In the genomic region with DNA sequence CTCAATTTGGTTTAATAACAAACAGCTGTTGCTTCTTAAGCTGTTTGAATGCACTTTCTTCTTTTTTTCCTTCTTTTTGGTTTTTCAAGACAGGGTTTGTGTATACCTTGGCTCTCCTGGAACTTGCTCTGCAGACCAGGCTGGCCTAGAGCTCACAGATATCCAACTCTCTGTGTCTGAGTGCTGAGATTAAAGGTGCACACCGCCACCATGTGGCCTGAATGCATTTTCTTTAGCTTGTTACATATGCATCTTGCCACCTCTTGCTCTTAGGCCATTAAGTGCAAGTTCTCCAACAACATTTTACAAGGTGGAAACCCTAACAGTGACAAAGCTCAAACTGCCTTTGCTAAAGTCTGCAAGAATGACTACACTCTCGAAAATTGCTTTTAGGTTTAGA, we compare ENCODE assay signal across 9 mouse cellular contexts. TPM values are rescaled to one million over a fixed set of nuclear protein-coding genes. Genes with fewer than 3 reads are reported as not detected.
DNase-seq lines count a peak whose midpoint lies in the region; ATAC-seq and TF ChIP-seq lines count a peak whose summit lies in the region.
"Had no signal": no experiment of that assay in that cellular context is flagged by ENCODE, and none has a peak within 500 bp of the region (broad histone marks: within the 10 kb centered on the region; RNA-seq: fewer than 3 reads in every experiment).

No protein-coding gene starts in this region.

- in situ Hi-C loops in CH12.LX (cut with MboI; ENCODE audit: low pct_ligation_motif_present, low pct_unique_long_range_greater_than_20kb, low sequenced_read_pairs), result loop anchor here (25.0 kb wide), 1 partner anchor 406 kb away; no protein-coding TSS in a partner anchor

- no peak overlapping the region for H3K4me2 ChIP-seq in CH12.LX (ENCODE audit: insufficient read depth, low read depth, poor library complexity, severe bottlenecking)
- no peak overlapping the region for H3K4me2 ChIP-seq in limb, embryonic 11.5 days (ENCODE audit: low read depth, severe bottlenecking)
- H3K4me2 ChIP-seq: lung, embryonic 15.5 days had no signal

- H3K27me3 ChIP-seq in kidney, adult 2 months (replicated peaks; ENCODE audit: control insufficient read depth, insufficient read depth, low read length), result no peaks in the 10 kb centered on the region
- no peaks in the 10 kb centered on the region for H3K27me3 ChIP-seq in CH12.LX (replicated peaks)
- H3K27me3 ChIP-seq in limb, embryonic 11.5 days (ENCODE audit: control insufficient read depth, insufficient read depth, low read length), result no peaks in the 10 kb centered on the region
- H3K27me3 ChIP-seq: lung, embryonic 15.5 days had no signal

- H3K9ac ChIP-seq in CH12.LX (ENCODE audit: insufficient read depth, low read depth), result no peak overlapping the region
- no peak overlapping the region for H3K9ac ChIP-seq in limb, embryonic 11.5 days (ENCODE audit: low read length)
- H3K9ac ChIP-seq: lung, embryonic 15.5 days had no signal

- H3K9me3 ChIP-seq in CH12.LX (replicated peaks; ENCODE audit: low read length), result no peaks in the 10 kb centered on the region
- H3K9me3 ChIP-seq in limb, embryonic 11.5 days (ENCODE audit: control insufficient read depth, low read length), result no peaks in the 10 kb centered on the region
- H3K9me3 ChIP-seq: lung, embryonic 15.5 days had no signal

- peak; percentile 66; the same call in 1 of the 2 replicates for ATAC-seq in erythroblast, adult 5-6 weeks (replicated peaks; ENCODE audit: low FRiP score, poor library complexity, severe bottlenecking)
- ATAC-seq in limb, embryonic 11.5 days (ENCODE audit: insufficient number of reproducible peaks, low FRiP score, low TSS enrichment, low read depth), result no peak
- no peak; the same call in 1 of the 2 replicates for ATAC-seq in megakaryocyte-erythroid progenitor cell, adult 5-6 weeks (replicated peaks; ENCODE audit: low FRiP score, low TSS enrichment, poor library complexity, severe bottlenecking)

- dilution Hi-C loops in CH12.LX (cut with MboI; ENCODE audit: extremely low pct_ligation_motif_present, extremely low pct_unique_long_range_greater_than_20kb, low sequenced_read_pairs), result no loop called here

- TF ChIP-seq RAD21 in CH12.LX (IDR thresholded peaks at IDR 0.05; ENCODE audit: low read depth, low read length), result peak; percentile 75

- TF ChIP-seq POLR2A in kidney, adult 2 months (IDR thresholded peaks at IDR 0.05; ENCODE audit: low read depth, low read length), result no peak
- TF ChIP-seq POLR2A in CH12.LX (IDR thresholded peaks at IDR 0.05; ENCODE audit: low read depth, low read length), result no peak

- H3K27ac ChIP-seq in kidney, adult 2 months (ENCODE audit: insufficient read depth, low read depth, low read length), result no peak overlapping the region
- H3K27ac ChIP-seq in CH12.LX (ENCODE audit: insufficient read depth, low read depth), result no peak overlapping the region
- H3K27ac ChIP-seq in limb, embryonic 11.5 days (replicated peaks; ENCODE audit: low read depth, low read length), result no peak overlapping the region
- H3K27ac ChIP-seq: lung, embryonic 15.5 days had no signal

- no peak for TF ChIP-seq EP300 in CH12.LX (IDR thresholded peaks at IDR 0.05; ENCODE audit: low read length)

- peak; percentile 62 for DNase-seq in kidney, adult 2 months
- no peak for DNase-seq in kidney, adult 11 months
- DNase-seq in CH12.LX (ENCODE audit: extremely low read depth), result peak; percentile 59
- DNase-seq in adipocyte (ENCODE audit: low spot score), result peak; percentile 50
- peak; percentile 71 for DNase-seq in limb, embryonic 11.5 days (ENCODE audit: low spot score)
- DNase-seq in skeletal muscle tissue, adult 2 months (ENCODE audit: low read depth, low spot score), result peak; percentile 14

- H3K79me2 ChIP-seq in CH12.LX (replicated peaks; ENCODE audit: control insufficient read depth, extremely low read depth, insufficient read depth, poor library complexity, severe bottlenecking), result no peaks in the 10 kb centered on the region

- TF ChIP-seq CTCF in kidney, adult 2 months (conservative IDR thresholded peaks at IDR 0.05; ENCODE audit: insufficient read depth, insufficient read length, low read depth, low read length), result peak; percentile 43
- TF ChIP-seq CTCF in CH12.LX (conservative IDR thresholded peaks at IDR 0.05 in 1 of 2, IDR thresholded peaks at IDR 0.05 in 1 of 2; ENCODE audit: low read depth in 2 of 2, low read length in 2 of 2), result peak; percentile 26 to 73; a peak in 2 of 4 replicates

- H3K4me3 ChIP-seq in kidney, adult 2 months (ENCODE audit: insufficient read depth, low read depth, low read length), result no peak overlapping the region
- no peak overlapping the region for H3K4me3 ChIP-seq in CH12.LX (replicated peaks in 1 of 3; ENCODE audit: low read depth in 2 of 3, low read length in 2 of 3, poor library complexity in 1 of 3)
- no peak overlapping the region for H3K4me3 ChIP-seq in limb, embryonic 11.5 days (ENCODE audit: low read depth, low read length)
- H3K4me3 ChIP-seq: lung, embryonic 15.5 days had no signal

- H3K36me3 ChIP-seq in kidney, adult 2 months (ENCODE audit: control insufficient read depth, insufficient read depth, low read length), result peaks cover 9% of the 10 kb centered on the region
- peaks cover 32 to 52% of the 10 kb centered on the region in 2 experiments for H3K36me3 ChIP-seq in CH12.LX (replicated peaks in 1 of 2; ENCODE audit: control insufficient read depth in 1 of 2, insufficient read depth in 1 of 2, low read length in 1 of 2)
- peaks cover 15% of the 10 kb centered on the region; the same call in 1 of the 2 replicates for H3K36me3 ChIP-seq in limb, embryonic 11.5 days (ENCODE audit: control insufficient read depth, insufficient read depth, low read length)

- 44% methylated on average over 2 of the region's 2 CpGs for WGBS in kidney, adult 2 months
- WGBS in limb, embryonic 11.5 days, result 41% methylated on average over 2 of the region's 2 CpGs

- H3K4me1 ChIP-seq in kidney, adult 2 months (ENCODE audit: control insufficient read depth, insufficient read depth, low read length), result no peaks in the 10 kb centered on the region
- no peaks in the 10 kb centered on the region for H3K4me1 ChIP-seq in CH12.LX (ENCODE audit: control insufficient read depth in 1 of 2, insufficient read depth in 2 of 2)
- H3K4me1 ChIP-seq in limb, embryonic 11.5 days (ENCODE audit: control insufficient read depth, insufficient read depth, low read length), result no peaks in the 10 kb centered on the region
- H3K4me1 ChIP-seq: lung, embryonic 15.5 days had no signal

TF ChIP-seq in CH12.LX, 34 proteins besides CTCF, POLR2A, EP300 and RAD21:
- TF ChIP-seq MEF2A (IDR thresholded peaks at IDR 0.05; ENCODE audit: borderline replicate concordance, low read depth, low read length), result no peak
- TF ChIP-seq SMC3 (IDR thresholded peaks at IDR 0.05; ENCODE audit: low read depth, low read length), result peak; percentile 60

RNA-seq across cellular contexts. Expression of a gene that starts 15.1 kb away (rescaled TPM):
- 4.1 TPM in 2 replicates for polyA plus RNA-seq in kidney, adult 2 months (2012; rRNA removed)
- total RNA-seq in CH12.LX (2012; rRNA removed), result 45.7 and 46.9 TPM in 2 replicates
- 42.5 and 47.7 TPM in 2 replicates for total RNA-seq in CH12.LX (2014; rRNA removed)
- 125 and 134 TPM in 2 replicates for polyA plus RNA-seq in CH12.LX (2012; ENCODE audit: insufficient read length, low read depth)
- total RNA-seq in erythroblast, adult 5-6 weeks (2015; ENCODE audit: low replicate concordance), result 8.3 and 29.7 TPM in 2 replicates
- 99.5 and 123 TPM in 2 replicates for total RNA-seq in erythroblast, adult 5-6 weeks (2017; ENCODE audit: low replicate concordance)
- polyA plus RNA-seq in limb, embryonic 11.5 days (2014; fragmentation: Nextera tagmentation; extraction: Ambion mirVana), result 54.0 and 57.4 TPM in 2 replicates
- total RNA-seq in megakaryocyte-erythroid progenitor cell, adult 5-6 weeks (2014; fragmentation: Nextera tagmentation), result 74.0 and 114 TPM in 2 replicates
- total RNA-seq in megakaryocyte-erythroid progenitor cell, adult 5-6 weeks (2017), result 157 and 211 TPM in 2 replicates

RNA-seq across cellular contexts. Expression of a gene that starts 18.3 kb away (rescaled TPM):
- polyA plus RNA-seq in kidney, adult 2 months (2012; rRNA removed), result 7.1 and 8.4 TPM in 2 replicates
- 6.0 and 6.5 TPM in 2 replicates for total RNA-seq in CH12.LX (2012; rRNA removed)
- 12.1 and 15.5 TPM in 2 replicates for total RNA-seq in CH12.LX (2014; rRNA removed)
- 13.2 and 13.8 TPM in 2 replicates for polyA plus RNA-seq in CH12.LX (2012; ENCODE audit: insufficient read length, low read depth)
- total RNA-seq in erythroblast, adult 5-6 weeks (2015; ENCODE audit: low replicate concordance), result 26.3 and 28.2 TPM in 2 replicates
- total RNA-seq in erythroblast, adult 5-6 weeks (2017; ENCODE audit: low replicate concordance), result 19.9 and 24.5 TPM in 2 replicates
- polyA plus RNA-seq in limb, embryonic 11.5 days (2014; fragmentation: Nextera tagmentation; extraction: Ambion mirVana), result 23.9 and 26.6 TPM in 2 replicates
- total RNA-seq in megakaryocyte-erythroid progenitor cell, adult 5-6 weeks (2014; fragmentation: Nextera tagmentation), result 30.1 and 31.3 TPM in 2 replicates
- 24.9 and 41.6 TPM in 2 replicates for total RNA-seq in megakaryocyte-erythroid progenitor cell, adult 5-6 weeks (2017)
